Mouse (Mus musculus): ENCODE measurements around the gene Hmgn3. TPM values are rescaled to one million over a fixed set of nuclear protein-coding genes. Genes with fewer than 3 reads are reported as not detected.
A peak's percentile ranks its signal among the peaks of the same experiment; 100 is the strongest.

Hmgn3 gene
- polyA plus RNA-seq, 1 experiment from 2014 or later = 231 TPM

DNA sequence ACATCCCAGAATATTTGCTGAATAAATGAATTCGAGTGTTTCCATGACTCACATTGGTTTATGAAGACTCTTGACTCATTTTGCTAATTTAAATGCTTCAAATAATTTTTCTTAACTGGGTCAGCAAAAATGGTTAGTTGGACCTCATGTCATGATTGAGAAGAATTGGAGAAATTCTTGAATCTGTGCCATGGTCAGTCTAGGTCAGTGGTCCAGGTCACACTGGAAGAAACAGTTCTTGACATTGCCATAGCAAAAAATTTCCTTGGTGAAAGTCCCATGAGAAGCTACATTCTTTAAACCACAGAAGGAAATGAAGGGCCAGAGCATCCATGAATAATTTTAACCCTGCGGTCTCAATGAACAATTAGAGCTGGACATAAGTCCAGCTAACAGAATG lies 30.8 kb downstream of the Hmgn3 start:
- Histone ChIP-seq H3K4me1 (peaks cover 9% of the 10 kb centered on the region), H3K4me2 (no peak overlapping the region), H3K9me3 (no peaks in the 10 kb centered on the region), H3K36me3 (no peaks in the 10 kb centered on the region), H3K4me3 (no peak overlapping the region), H3K9ac (no peak overlapping the region), H3K27ac (no peak overlapping the region), H3K27me3 (peaks cover 9% of the 10 kb centered on the region; the same call in 1 of the 2 replicates)
- ATAC-seq (ENCODE audit: insufficient number of reproducible peaks, low FRiP score, low TSS enrichment, low read depth) = no peak
- WGBS = 91% methylated on average over 2 of the region's 2 CpGs

DNA sequence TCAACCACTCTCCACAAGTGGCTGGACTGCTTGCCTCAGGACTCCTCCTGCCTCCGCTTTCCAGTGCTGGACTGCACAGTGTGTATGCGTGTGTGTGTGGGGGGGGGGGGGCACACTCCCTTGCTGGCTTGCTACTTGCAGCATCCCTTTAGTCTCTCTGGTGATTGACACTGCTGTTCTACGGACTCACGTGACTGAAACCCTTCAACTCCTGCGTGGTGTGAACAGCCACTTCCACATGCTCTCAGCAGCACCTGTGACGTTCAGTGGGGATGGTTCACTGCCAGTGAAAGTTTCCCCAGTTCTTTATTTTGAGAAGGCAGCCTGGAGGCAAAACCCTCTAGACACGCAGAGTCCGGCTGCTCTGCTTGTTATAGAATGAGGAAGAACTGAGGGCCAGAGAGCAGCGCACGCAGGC lies 32.7 kb downstream of the Hmgn3 start:
- Histone ChIP-seq H3K4me2 (no peak overlapping the region), H3K27ac (no peak overlapping the region), H3K27me3 (peaks cover 9% of the 10 kb centered on the region; the same call in 1 of the 2 replicates), H3K36me3 (no peaks in the 10 kb centered on the region), H3K9me3 (no peaks in the 10 kb centered on the region), H3K4me1 (peaks cover 9% of the 10 kb centered on the region), H3K9ac (no peak overlapping the region), H3K4me3 (no peak overlapping the region)
- no peak for ATAC-seq (ENCODE audit: insufficient number of reproducible peaks, low FRiP score, low TSS enrichment, low read depth)
- 77% methylated on average over 10 of the region's 10 CpGs for WGBS

DNA sequence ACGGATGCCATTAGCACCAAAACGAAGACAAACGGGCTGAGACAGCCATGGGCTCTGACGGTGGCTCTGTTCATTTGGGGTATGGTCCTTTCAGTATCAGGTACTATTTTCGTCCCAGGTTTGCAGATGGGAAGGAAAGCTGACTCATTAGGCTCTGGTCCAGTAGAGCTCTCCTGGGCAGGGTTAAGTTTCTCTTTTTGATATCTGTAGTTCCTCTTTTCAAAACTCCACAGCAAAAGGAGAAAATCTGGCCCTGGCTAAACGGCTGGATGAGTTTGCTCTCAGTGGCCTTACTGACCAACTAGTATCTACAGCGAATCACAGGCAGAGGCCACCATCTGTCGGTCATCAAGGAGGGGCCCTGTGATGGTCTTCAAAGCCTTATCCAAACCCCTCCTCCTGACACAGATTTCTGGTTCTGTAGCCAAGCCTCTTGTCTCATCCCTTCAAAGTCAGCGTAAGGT lies 34.1 kb downstream of the Hmgn3 start:
- Histone ChIP-seq H3K9ac (no peak overlapping the region), H3K4me2 (no peak overlapping the region), H3K9me3 (no peaks in the 10 kb centered on the region), H3K27ac (no peak overlapping the region), H3K27me3 (peaks cover 9% of the 10 kb centered on the region; the same call in 1 of the 2 replicates), H3K4me1 (peaks cover 5% of the 10 kb centered on the region), H3K4me3 (no peak overlapping the region), H3K36me3 (no peaks in the 10 kb centered on the region)
- WGBS = 62% methylated on average over 9 of the region's 9 CpGs
- ATAC-seq (ENCODE audit: insufficient number of reproducible peaks, low FRiP score, low TSS enrichment, low read depth) = no peak

DNA sequence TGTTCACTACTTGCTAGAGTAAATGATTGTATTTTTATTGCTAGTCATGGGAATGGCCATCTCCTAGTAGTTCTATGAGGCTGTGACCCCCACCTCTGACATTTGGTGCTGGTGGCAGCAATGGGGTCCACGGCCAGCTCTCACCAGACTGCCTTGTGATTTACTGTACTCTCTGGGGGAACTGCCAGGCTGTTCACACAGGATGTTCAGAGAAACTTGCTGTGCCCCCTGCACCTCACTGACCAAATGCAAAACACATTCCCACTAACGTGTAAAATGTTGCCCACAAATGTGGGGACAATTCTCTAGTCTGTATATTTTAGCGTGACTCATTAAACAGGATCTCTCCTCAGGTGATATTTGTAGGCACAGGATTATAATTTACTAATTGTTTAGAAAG lies 34.7 kb downstream of the Hmgn3 start:
- Histone ChIP-seq H3K9me3 (no peaks in the 10 kb centered on the region), H3K36me3 (no peaks in the 10 kb centered on the region), H3K4me2 (no peak overlapping the region), H3K4me1 (peaks cover 5% of the 10 kb centered on the region), H3K27ac (no peak overlapping the region), H3K4me3 (no peak overlapping the region), H3K9ac (no peak overlapping the region), H3K27me3 (peaks cover 9% of the 10 kb centered on the region; the same call in 1 of the 2 replicates)
- ATAC-seq (ENCODE audit: insufficient number of reproducible peaks, low FRiP score, low TSS enrichment, low read depth) = no peak
- WGBS = 51% methylated on average over 3 of the region's 3 CpGs

DNA sequence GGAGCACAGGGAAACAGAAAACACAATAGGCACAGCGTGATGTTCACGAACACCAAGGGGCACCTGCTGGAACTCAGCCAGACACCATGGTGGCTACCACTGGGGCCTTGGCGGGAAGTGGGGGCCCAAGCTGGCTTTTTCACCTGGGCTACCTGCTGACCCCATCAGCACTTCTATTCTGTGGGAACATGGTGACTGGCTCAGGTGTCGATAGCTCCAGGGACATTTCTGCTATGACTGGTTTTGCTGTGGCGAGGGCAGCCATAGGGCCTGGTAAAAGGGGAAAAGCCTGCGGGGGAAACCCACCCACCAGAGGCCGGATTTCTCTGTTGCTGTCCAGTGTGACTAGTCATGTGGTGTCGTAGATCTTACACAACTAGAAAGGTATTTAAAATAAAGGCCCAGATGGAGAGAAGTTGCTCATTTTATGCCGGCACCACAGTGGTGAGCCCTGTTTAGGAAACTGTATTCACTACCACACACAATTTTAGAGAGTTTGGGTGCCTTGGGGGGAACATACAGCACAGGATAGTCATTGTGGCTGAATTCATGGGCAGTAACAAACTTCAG lies 35.3 kb downstream of the Hmgn3 start:
- Histone ChIP-seq H3K27me3 (peaks cover 9% of the 10 kb centered on the region; the same call in 1 of the 2 replicates), H3K36me3 (no peaks in the 10 kb centered on the region), H3K4me2 (no peak overlapping the region), H3K9ac (no peak overlapping the region), H3K4me3 (no peak overlapping the region), H3K27ac (no peak overlapping the region), H3K9me3 (no peaks in the 10 kb centered on the region), H3K4me1 (no peaks in the 10 kb centered on the region)
- ATAC-seq (ENCODE audit: insufficient number of reproducible peaks, low FRiP score, low TSS enrichment, low read depth) = no peak
- 88% methylated on average over 9 of the region's 9 CpGs for whole genome bisulfite sequencing

DNA sequence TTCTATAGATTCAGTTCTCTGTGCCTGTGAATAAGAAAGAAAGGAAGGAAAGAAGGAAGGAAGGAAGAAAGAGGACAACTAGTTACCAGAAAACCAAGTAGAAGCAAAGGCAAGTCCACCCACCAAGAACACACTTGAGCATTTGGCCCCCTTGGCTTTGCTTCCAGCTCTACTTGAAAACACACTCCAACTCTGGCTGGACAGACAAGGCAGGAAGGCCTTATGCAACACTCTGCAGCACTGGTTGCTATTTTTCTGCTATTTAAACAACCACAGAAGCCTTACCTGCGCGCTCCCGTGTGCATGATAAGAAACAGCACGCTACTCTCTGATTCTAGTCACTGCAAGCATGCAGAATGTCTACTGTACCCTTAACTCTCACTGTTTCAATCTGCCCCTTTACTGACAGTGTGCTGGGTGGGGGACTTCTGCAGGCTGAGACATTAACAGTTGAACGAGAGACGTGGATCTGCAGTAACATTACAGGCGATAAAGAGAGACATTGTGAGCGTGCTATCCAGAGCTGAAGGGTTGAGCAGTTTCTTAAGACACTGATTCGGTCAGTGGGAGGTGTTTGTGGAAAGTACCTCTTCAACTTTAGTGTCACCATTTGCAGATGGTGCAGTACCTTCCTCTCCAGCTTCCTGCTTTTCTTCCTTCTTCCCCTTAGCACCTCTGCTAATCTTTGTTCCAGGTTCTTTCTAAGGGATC lies 35.9 kb downstream of the Hmgn3 start:
- Histone ChIP-seq H3K9me3 (no peaks in the 10 kb centered on the region), H3K36me3 (peaks cover 3% of the 10 kb centered on the region; the same call in 1 of the 2 replicates), H3K27ac (no peak overlapping the region), H3K27me3 (peaks cover 7% of the 10 kb centered on the region; the same call in 1 of the 2 replicates), H3K4me2 (no peak overlapping the region), H3K9ac (no peak overlapping the region), H3K4me1 (no peaks in the 10 kb centered on the region), H3K4me3 (no peak overlapping the region)
- 88% methylated on average over 9 of the region's 9 CpGs for WGBS
- ATAC-seq (ENCODE audit: insufficient number of reproducible peaks, low FRiP score, low TSS enrichment, low read depth) = no peak

DNA sequence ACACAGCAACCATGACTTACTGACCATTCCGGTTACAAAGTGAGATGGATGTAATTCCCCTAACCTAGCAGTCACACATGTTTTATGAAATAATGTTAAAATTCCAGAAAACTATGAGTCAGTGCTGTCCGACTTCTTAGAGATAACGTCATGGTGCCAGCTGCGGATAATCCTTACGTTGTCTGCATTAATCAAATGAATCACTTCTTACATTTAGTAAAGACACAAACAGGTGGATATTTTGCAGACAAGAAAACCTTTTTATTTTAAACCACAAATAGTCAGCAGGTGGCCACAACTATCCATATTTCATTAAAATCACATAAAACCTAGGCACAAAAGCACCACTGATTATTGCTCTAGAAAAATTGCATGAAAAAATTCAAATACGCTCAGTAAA lies 36.8 kb downstream of the Hmgn3 start:
- WGBS = 79% methylated on average over 6 of the region's 6 CpGs

DNA sequence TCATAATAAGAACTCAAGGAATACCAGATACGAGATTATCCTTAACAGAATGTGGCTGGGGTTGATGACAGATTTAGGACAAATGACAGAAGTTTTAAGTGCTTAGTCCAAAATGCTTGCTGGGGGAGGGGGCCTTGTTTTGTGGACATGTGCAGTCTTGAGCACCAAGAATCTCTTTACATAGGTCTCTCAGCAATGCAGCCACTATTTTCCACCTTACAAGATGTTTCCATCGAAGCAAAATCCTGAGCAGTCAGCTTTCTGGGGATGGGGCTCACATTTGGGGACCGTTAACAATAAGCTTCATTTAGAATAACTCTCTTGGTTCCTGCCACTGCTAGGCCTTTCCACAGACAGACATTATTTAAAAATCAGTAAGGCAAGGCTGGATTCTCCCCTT lies 37.7 kb downstream of the Hmgn3 start:
- Histone ChIP-seq H3K4me1 (no peaks in the 10 kb centered on the region), H3K9me3 (no peaks in the 10 kb centered on the region), H3K4me3 (no peak overlapping the region), H3K9ac (no peak overlapping the region), H3K36me3 (peaks cover 3% of the 10 kb centered on the region; the same call in 1 of the 2 replicates), H3K27me3 (0 out of 2 replicates have a peak, but pooled peaks cover 2% of the 10 kb centered on the region), H3K4me2 (no peak overlapping the region), H3K27ac (no peak overlapping the region)
- ATAC-seq (ENCODE audit: insufficient number of reproducible peaks, low FRiP score, low TSS enrichment, low read depth) = no peak
- 52% methylated on average over 3 of the region's 3 CpGs for WGBS

More for the DNA sequence above, 36.8 kb downstream of the Hmgn3 start:
- Histone ChIP-seq H3K4me1 (no peaks in the 10 kb centered on the region), H3K27ac (no peak overlapping the region), H3K9ac (no peak overlapping the region), H3K9me3 (no peaks in the 10 kb centered on the region), H3K4me2 (no peak overlapping the region), H3K36me3 (peaks cover 3% of the 10 kb centered on the region; the same call in 1 of the 2 replicates), H3K27me3 (peaks cover 7% of the 10 kb centered on the region; the same call in 1 of the 2 replicates), H3K4me3 (no peak overlapping the region)
- no peak for ATAC-seq (ENCODE audit: insufficient number of reproducible peaks, low FRiP score, low TSS enrichment, low read depth)

DNA sequence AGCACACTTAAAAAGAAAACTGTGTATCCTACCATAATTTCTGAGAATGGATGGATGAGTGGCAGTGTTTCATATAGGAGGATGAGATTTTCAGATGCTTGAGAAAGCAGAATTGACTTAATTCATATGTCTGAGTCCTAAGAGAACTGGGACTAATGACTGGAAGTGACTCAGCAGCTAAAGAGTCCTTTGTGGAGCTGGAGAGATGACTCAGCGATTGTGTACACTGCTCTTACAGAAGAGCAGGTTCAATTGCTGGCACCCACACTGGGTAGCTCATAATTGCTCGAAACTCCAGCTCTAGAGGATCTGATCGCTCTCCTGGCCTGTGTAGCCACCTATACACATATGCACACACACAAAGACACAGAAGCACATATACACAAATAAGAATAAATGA lies 42.7 kb downstream of the Hmgn3 start:
- no peak overlapping the region for H3K4me3 ChIP-seq
- no peak overlapping the region for H3K9ac ChIP-seq
- H3K27ac ChIP-seq = no peak overlapping the region
- H3K27me3 ChIP-seq = no peaks in the 10 kb centered on the region
- no peak overlapping the region for H3K4me2 ChIP-seq
- H3K36me3 ChIP-seq = peaks cover 3% of the 10 kb centered on the region; the same call in 1 of the 2 replicates
- ATAC-seq (ENCODE audit: insufficient number of reproducible peaks, low FRiP score, low TSS enrichment, low read depth) = no peak
- peaks cover 1% of the 10 kb centered on the region; the same call in 1 of the 2 replicates for H3K4me1 ChIP-seq
- 86% methylated on average over 3 of the region's 3 CpGs for WGBS
- H3K9me3 ChIP-seq = no peaks in the 10 kb centered on the region

DNA sequence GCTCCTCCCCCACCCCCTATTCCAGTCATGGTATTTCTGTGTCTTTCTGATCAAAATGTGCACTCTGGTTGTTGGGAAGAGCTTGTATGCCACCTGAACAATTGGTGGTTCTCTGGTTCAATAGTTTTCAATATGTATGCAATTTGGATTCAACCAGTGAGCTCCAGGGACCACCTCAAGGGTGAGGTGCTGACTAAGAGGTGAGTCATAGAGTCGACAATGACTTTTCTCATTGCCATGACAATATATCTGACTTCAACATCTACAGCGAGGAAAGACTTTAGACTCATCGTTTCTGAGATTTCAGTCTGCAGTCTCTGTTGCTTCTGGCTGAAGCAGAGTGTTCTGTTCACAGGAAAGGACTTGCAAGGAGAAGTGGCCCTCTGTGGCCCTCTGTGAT lies 44.8 kb downstream of the Hmgn3 start:
- Histone ChIP-seq H3K36me3 (peaks cover 3% of the 10 kb centered on the region; the same call in 1 of the 2 replicates), H3K4me3 (no peak overlapping the region), H3K4me1 (peaks cover 12% of the 10 kb centered on the region; the same call in 1 of the 2 replicates), H3K9me3 (no peaks in the 10 kb centered on the region), H3K4me2 (no peak overlapping the region), H3K9ac (no peak overlapping the region), H3K27ac (no peak overlapping the region), H3K27me3 (no peaks in the 10 kb centered on the region)
- no peak for ATAC-seq (ENCODE audit: insufficient number of reproducible peaks, low FRiP score, low TSS enrichment, low read depth)
- WGBS = 81% methylated on average over 3 of the region's 3 CpGs

DNA sequence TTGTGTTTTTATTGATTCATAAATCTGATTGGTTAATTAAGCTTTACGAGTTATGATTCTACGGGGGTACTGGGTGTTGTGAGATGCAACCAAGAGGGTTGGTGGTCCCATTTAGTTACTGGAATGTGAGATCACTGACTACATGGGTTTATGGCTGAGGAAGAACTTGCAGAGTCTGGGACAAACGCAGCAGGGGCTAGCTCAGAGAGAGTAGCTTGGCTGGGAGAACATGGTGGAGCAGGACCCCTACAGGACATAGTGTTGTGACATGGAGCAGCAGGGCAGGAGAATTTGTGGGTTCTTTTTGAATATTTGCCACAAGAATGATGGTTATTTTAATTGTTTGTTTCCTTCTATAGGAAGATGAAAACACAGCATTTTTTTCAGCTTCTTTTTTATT lies 45.7 kb downstream of the Hmgn3 start:
- Histone ChIP-seq H3K36me3 (peaks cover under 1% of the 10 kb centered on the region; the same call in 1 of the 2 replicates), H3K9ac (no peak overlapping the region), H3K4me1 (peaks cover 12% of the 10 kb centered on the region; the same call in 1 of the 2 replicates), H3K27me3 (no peaks in the 10 kb centered on the region), H3K27ac (no peak overlapping the region), H3K9me3 (no peaks in the 10 kb centered on the region), H3K4me3 (no peak overlapping the region), H3K4me2 (no peak overlapping the region)
- no peak for ATAC-seq (ENCODE audit: insufficient number of reproducible peaks, low FRiP score, low TSS enrichment, low read depth)
- WGBS = 66% methylated on average over 3 of the region's 3 CpGs

DNA sequence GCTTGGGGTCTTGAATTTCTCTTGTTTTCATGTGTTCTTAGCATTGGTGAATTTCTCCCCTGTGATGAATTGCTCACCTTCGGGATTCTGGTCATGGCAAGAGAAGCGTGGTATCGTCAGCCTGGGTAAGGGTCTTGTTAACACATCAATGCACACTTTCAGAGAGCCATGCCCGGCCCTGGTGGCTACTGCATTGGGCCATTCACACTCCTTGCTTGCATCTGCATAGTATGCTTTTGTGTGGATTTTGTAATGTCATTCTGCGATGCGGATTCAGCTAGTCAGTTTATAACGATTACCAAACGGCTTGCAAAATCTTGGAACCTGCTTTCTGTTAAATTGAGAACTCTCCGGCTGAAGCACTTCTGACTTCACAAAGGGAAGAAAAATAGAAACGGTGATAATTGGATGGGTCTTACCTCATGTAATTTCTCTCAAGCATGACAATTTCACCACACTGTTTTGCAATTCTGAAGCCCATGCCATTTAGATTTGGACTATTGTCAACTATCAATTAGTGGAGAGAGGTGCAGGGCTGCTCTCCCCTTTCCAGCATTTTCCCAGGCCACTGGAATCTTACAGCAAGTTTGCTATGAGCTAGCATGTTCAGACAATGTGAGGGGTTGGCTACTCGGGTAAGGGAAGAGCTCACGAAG lies 47.7 kb downstream of the Hmgn3 start:
- WGBS = 62% methylated on average over 12 of the region's 12 CpGs
- Histone ChIP-seq H3K27me3 (no peaks in the 10 kb centered on the region), H3K4me3 (no peak overlapping the region), H3K4me2 (no peak overlapping the region), H3K9ac (no peak overlapping the region), H3K36me3 (no peaks in the 10 kb centered on the region), H3K4me1 (peaks cover 12% of the 10 kb centered on the region; the same call in 1 of the 2 replicates), H3K27ac (0 out of 2 replicates have a peak overlapping the region, but pooled peaks have one; percentile 18), H3K9me3 (no peaks in the 10 kb centered on the region)
- ATAC-seq (ENCODE audit: insufficient number of reproducible peaks, low FRiP score, low TSS enrichment, low read depth) = no peak
